Mouse (Mus musculus): Measurements from ENCODE around the gene Gpr155. TPM values are rescaled to one million over a fixed set of nuclear protein-coding genes. Genes with fewer than 3 reads are reported as not detected.
A peak's percentile ranks its signal among the peaks of the same experiment; 100 is the strongest.

Gpr155 gene
- polyA plus RNA-seq, 1 experiment from 2014 or later = 8.0 TPM

DNA sequence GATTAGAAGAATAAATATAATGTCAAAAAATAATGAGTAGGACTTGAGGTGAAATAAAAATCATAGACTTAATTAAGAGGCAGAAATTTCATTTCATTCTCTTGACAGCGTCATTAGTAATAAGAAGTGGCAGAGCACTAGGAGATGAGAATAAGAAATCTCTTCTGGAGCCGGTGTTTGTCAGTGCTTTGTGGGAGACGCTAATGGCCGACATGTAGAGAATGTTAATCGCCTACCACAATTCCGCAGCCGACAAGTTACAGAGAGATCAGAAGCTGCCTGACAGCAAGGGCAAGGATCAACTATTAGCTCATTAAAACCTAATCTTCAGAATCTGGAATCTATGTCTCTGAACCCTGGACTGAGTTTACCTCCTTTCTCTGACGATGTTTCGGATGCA, 38.6 kb downstream of the Gpr155 start:
- H3K27ac ChIP-seq (replicated peaks) = no peak overlapping the region
- no peak overlapping the region for H3K4me2 ChIP-seq (replicated peaks)
- H3K36me3 ChIP-seq = no peaks in the 10 kb centered on the region
- H3K27me3 ChIP-seq = no peaks in the 10 kb centered on the region
- no peaks in the 10 kb centered on the region for H3K9me3 ChIP-seq
- 69% methylated on average over 9 of the region's 9 CpGs for WGBS
- ATAC-seq (ENCODE audit: low FRiP score, low read depth) = no peak
- no peak overlapping the region for H3K4me3 ChIP-seq
- peaks cover 12% of the 10 kb centered on the region for H3K4me1 ChIP-seq
- H3K9ac ChIP-seq (replicated peaks) = no peak overlapping the region

DNA sequence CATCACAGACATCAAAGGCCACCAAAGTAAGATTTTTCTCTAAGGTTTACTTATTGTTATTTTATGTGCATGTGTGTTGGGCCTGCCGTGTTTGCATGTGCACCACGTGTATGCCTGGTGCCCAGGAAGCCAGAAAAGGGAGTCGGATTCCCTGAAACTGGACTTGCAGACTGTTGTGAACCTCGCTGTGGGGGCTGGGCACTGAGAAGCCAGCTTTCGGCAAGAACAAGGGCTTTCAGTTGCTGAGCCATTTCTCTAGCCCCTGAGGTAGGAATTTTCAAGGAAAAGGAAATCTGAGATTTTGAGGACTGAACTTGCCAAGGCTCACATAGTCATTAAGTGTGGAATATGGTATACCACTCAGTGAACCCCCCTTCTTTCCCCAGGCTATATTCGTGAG, 39.2 kb downstream of the Gpr155 start:
- H3K4me3 ChIP-seq = no peak overlapping the region
- no peak overlapping the region for H3K9ac ChIP-seq (replicated peaks)
- H3K27ac ChIP-seq (replicated peaks) = no peak overlapping the region
- whole genome bisulfite sequencing = 69% methylated on average over 6 of the region's 6 CpGs
- peaks cover 12% of the 10 kb centered on the region for H3K4me1 ChIP-seq
- H3K4me2 ChIP-seq (replicated peaks) = no peak overlapping the region
- no peak for ATAC-seq (ENCODE audit: low FRiP score, low read depth)
- H3K36me3 ChIP-seq = no peaks in the 10 kb centered on the region
- no peaks in the 10 kb centered on the region for H3K9me3 ChIP-seq
- no peaks in the 10 kb centered on the region for H3K27me3 ChIP-seq

GRCm38 (mm10) chr2:73346345-73347086, 39.9 kb downstream of the Gpr155 start:
- WGBS = 71% methylated on average over 13 of the region's 13 CpGs
- H3K27ac ChIP-seq (replicated peaks) = no peak overlapping the region
- H3K4me2 ChIP-seq (replicated peaks) = no peak overlapping the region
- H3K36me3 ChIP-seq = no peaks in the 10 kb centered on the region
- H3K27me3 ChIP-seq = no peaks in the 10 kb centered on the region
- ATAC-seq (ENCODE audit: low FRiP score, low read depth) = no peak
- H3K9ac ChIP-seq (replicated peaks) = no peak overlapping the region
- no peaks in the 10 kb centered on the region for H3K9me3 ChIP-seq
- peaks cover 5% of the 10 kb centered on the region for H3K4me1 ChIP-seq
- H3K4me3 ChIP-seq = no peak overlapping the region

GRCm38 (mm10) chr2:73345204-73345603, 41.2 kb downstream of the Gpr155 start:
- WGBS = 87% methylated on average over 4 of the region's 4 CpGs
- no peaks in the 10 kb centered on the region for H3K27me3 ChIP-seq
- H3K4me1 ChIP-seq = peaks cover 4% of the 10 kb centered on the region; the same call in 1 of the 2 replicates
- no peaks in the 10 kb centered on the region for H3K9me3 ChIP-seq
- no peak overlapping the region for H3K4me2 ChIP-seq (replicated peaks)
- H3K9ac ChIP-seq (replicated peaks) = no peak overlapping the region
- H3K27ac ChIP-seq (replicated peaks) = no peak overlapping the region
- no peak overlapping the region for H3K4me3 ChIP-seq
- H3K36me3 ChIP-seq = no peaks in the 10 kb centered on the region
- ATAC-seq (ENCODE audit: low FRiP score, low read depth) = no peak

- WGBS = 94% methylated on average over 5 of the region's 5 CpGs
- no peak for ATAC-seq (ENCODE audit: low FRiP score, low read depth)
- Histone ChIP-seq H3K27me3 (no peaks in the 10 kb centered on the region), H3K27ac (replicated peaks) (no peak overlapping the region), H3K9me3 (no peaks in the 10 kb centered on the region), H3K36me3 (no peaks in the 10 kb centered on the region), H3K4me3 (no peak overlapping the region), H3K9ac (replicated peaks) (no peak overlapping the region), H3K4me2 (replicated peaks) (no peak overlapping the region), H3K4me1 (peaks cover 4% of the 10 kb centered on the region; the same call in 1 of the 2 replicates)
These were observed 42.7 kb downstream of the Gpr155 start for GRCm38 (mm10) chr2:73343701-73344100.

- Histone ChIP-seq H3K27ac (replicated peaks) (no peak overlapping the region), H3K9me3 (no peaks in the 10 kb centered on the region), H3K36me3 (no peaks in the 10 kb centered on the region), H3K27me3 (no peaks in the 10 kb centered on the region), H3K4me2 (replicated peaks) (no peak overlapping the region), H3K4me3 (no peak overlapping the region), H3K9ac (replicated peaks) (no peak overlapping the region), H3K4me1 (no peaks in the 10 kb centered on the region)
- ATAC-seq (ENCODE audit: low FRiP score, low read depth) = no peak
- 78% methylated on average over 8 of the region's 8 CpGs for WGBS
These were observed 48.0 kb downstream of the Gpr155 start for GRCm38 (mm10) chr2:73338415-73338814.

DNA sequence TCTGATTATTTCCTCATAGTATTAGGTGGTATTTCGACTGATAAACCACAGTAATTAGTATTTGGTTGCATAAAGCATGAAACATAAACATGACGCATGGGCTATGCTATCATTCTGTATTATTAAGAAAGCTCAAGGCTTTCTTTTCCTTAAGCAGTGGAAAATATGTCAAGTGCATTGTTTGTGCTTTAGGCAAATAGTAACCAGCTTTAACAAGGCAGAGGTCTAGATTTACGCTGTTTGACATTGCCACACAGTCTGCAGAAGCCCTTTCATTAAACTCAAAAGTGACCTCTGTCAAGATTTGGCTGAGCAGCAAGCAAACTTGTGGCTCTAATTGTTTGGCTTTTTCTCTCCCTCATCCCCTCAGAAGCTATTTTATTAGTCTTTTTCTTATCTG, 50.4 kb downstream of the Gpr155 start:
- Histone ChIP-seq H3K27me3 (no peaks in the 10 kb centered on the region), H3K4me1 (no peaks in the 10 kb centered on the region), H3K9ac (replicated peaks) (no peak overlapping the region), H3K36me3 (no peaks in the 10 kb centered on the region), H3K4me2 (replicated peaks) (no peak overlapping the region), H3K4me3 (no peak overlapping the region), H3K27ac (replicated peaks) (no peak overlapping the region), H3K9me3 (no peaks in the 10 kb centered on the region)
- ATAC-seq (ENCODE audit: low FRiP score, low read depth) = no peak
- WGBS = 91% methylated on average over 3 of the region's 3 CpGs

GRCm38 (mm10) chr2:73325871-73326270, 60.5 kb downstream of the Gpr155 start:
- no peaks in the 10 kb centered on the region for H3K27me3 ChIP-seq
- 88% methylated on average over 5 of the region's 5 CpGs for WGBS
- H3K9ac ChIP-seq (replicated peaks) = no peak overlapping the region
- H3K4me1 ChIP-seq = no peaks in the 10 kb centered on the region
- ATAC-seq (ENCODE audit: low FRiP score, low read depth) = no peak
- no peaks in the 10 kb centered on the region for H3K9me3 ChIP-seq
- H3K4me2 ChIP-seq (replicated peaks) = no peak overlapping the region
- H3K27ac ChIP-seq (replicated peaks) = no peak overlapping the region
- no peak overlapping the region for H3K4me3 ChIP-seq
- H3K36me3 ChIP-seq = no peaks in the 10 kb centered on the region

GRCm38 (mm10) chr2:73322991-73323390, 63.4 kb downstream of the Gpr155 start:
- no peaks in the 10 kb centered on the region for H3K36me3 ChIP-seq
- no peaks in the 10 kb centered on the region for H3K9me3 ChIP-seq
- H3K9ac ChIP-seq (replicated peaks) = no peak overlapping the region
- no peak overlapping the region for H3K4me2 ChIP-seq (replicated peaks)
- H3K4me1 ChIP-seq = no peaks in the 10 kb centered on the region
- 73% methylated on average over 12 of the region's 12 CpGs for WGBS
- H3K27ac ChIP-seq (replicated peaks) = no peak overlapping the region
- no peaks in the 10 kb centered on the region for H3K27me3 ChIP-seq
- no peak for ATAC-seq (ENCODE audit: low FRiP score, low read depth)
- H3K4me3 ChIP-seq = no peak overlapping the region

DNA sequence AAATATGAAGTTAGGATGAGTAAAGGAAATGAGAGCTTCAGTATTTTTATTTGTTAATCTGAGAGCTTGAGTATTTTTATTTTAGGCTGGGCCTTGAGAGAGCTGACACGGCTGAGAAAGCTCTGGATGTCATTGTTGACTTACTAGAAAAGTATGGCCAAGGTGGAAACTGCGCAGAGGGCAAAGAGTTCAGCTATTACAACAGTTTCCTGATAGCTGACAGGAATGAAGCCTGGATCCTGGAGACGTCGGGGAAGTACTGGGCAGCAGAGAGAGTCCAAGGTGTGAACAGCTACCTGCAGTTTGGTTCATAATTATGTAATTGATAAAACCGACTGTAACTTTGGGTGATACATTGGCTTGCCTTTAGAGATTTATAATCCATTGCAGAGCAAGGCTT, 67.2 kb downstream of the Gpr155 start:
- H3K9ac ChIP-seq (replicated peaks) = no peak overlapping the region
- WGBS = 90% methylated on average over 5 of the region's 5 CpGs
- no peaks in the 10 kb centered on the region for H3K36me3 ChIP-seq
- no peak for ATAC-seq (ENCODE audit: low FRiP score, low read depth)
- H3K27me3 ChIP-seq = no peaks in the 10 kb centered on the region
- no peak overlapping the region for H3K4me2 ChIP-seq (replicated peaks)
- H3K9me3 ChIP-seq = no peaks in the 10 kb centered on the region
- H3K4me3 ChIP-seq = no peak overlapping the region
- no peak overlapping the region for H3K27ac ChIP-seq (replicated peaks)
- no peaks in the 10 kb centered on the region for H3K4me1 ChIP-seq

DNA sequence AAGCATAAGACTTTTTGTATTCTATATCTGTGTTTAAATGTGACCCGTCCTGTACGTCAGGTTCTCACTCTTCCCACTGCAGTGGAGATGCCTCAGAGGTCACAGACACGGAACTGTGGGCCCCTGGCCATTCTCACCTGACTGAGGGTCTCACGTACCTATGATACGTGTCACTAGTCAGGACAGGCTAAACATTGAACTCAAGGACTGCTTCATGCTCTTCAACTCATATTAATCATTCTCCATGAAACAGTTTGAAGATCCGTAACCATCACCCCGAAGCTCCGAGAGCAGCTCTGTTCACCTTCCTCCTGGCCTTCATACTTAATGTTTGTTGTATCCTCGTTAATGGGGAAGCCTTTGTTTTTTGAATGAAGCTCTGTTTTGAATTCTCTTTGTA, 68.9 kb downstream of the Gpr155 start:
- WGBS = 92% methylated on average over 9 of the region's 9 CpGs
- H3K4me2 ChIP-seq (replicated peaks) = no peak overlapping the region
- H3K27ac ChIP-seq (replicated peaks) = no peak overlapping the region
- H3K36me3 ChIP-seq = no peaks in the 10 kb centered on the region
- no peak for ATAC-seq (ENCODE audit: low FRiP score, low read depth)
- H3K27me3 ChIP-seq = no peaks in the 10 kb centered on the region
- H3K9ac ChIP-seq (replicated peaks) = no peak overlapping the region
- no peaks in the 10 kb centered on the region for H3K9me3 ChIP-seq
- no peak overlapping the region for H3K4me3 ChIP-seq
- H3K4me1 ChIP-seq = peaks cover 8% of the 10 kb centered on the region; the same call in 1 of the 2 replicates

DNA sequence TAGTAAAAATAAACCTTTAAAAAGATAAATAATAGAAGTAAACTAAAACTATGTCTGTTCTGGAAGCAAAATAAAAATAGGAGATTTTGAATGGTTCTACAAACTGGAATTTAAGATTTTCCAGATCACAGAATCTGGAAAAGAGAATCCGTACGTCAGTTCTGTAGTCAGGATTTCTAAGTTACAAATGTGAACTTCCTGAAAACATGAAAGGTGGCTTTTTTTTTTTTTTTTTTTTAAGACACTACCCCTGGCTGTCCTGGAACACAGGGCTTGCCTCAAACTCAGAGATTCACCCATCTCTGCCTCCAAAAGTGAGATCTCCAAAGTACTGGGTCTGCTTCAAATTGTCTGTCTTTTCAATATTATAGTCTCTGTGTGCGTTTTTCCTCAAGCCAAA, 72.1 kb downstream of the Gpr155 start:
- ATAC-seq (ENCODE audit: low FRiP score, low read depth) = no peak
- H3K9me3 ChIP-seq = no peaks in the 10 kb centered on the region
- WGBS = 94% methylated on average over 3 of the region's 3 CpGs
- peaks cover 17% of the 10 kb centered on the region for H3K4me1 ChIP-seq
- H3K4me2 ChIP-seq (replicated peaks) = no peak overlapping the region
- H3K9ac ChIP-seq (replicated peaks) = no peak overlapping the region
- H3K27me3 ChIP-seq = no peaks in the 10 kb centered on the region
- no peak overlapping the region for H3K27ac ChIP-seq (replicated peaks)
- H3K36me3 ChIP-seq = peaks cover 6% of the 10 kb centered on the region
- no peak overlapping the region for H3K4me3 ChIP-seq

- WGBS = 49% methylated on average over 14 of the region's 14 CpGs
- peak; percentile 44; the same call in 1 of the 2 replicates for ATAC-seq (ENCODE audit: low FRiP score, low read depth)
- peak overlapping the region; percentile 81 for H3K4me3 ChIP-seq
These were observed 73.3 kb downstream of the Gpr155 start for GRCm38 (mm10) chr2:73313117-73313501.

More at GRCm38 (mm10) chr2:73313117-73313501, 73.3 kb downstream of the Gpr155 start:
- H3K4me2 ChIP-seq (replicated peaks) = peak overlapping the region; percentile 47
- no peak overlapping the region for H3K27ac ChIP-seq (replicated peaks)
- H3K9me3 ChIP-seq = no peaks in the 10 kb centered on the region
- peaks cover 16% of the 10 kb centered on the region for H3K36me3 ChIP-seq
- H3K4me1 ChIP-seq = peaks cover 17% of the 10 kb centered on the region
- no peaks in the 10 kb centered on the region for H3K27me3 ChIP-seq
- 0 out of 2 replicates have a peak overlapping the region, but pooled peaks have one; percentile 21 for H3K9ac ChIP-seq (replicated peaks)
